In genomic region chr9:66304320-66305090, GRCm38 (mm10) we compare ENCODE assay signal across 9 mouse cellular contexts. TPM values are rescaled to one million over a fixed set of nuclear protein-coding genes. Genes with fewer than 3 reads are reported as not detected.
A peak's percentile ranks its signal among the peaks of the same experiment; 100 is the strongest.
DNase-seq lines count a peak whose midpoint lies in the region; ATAC-seq and TF ChIP-seq lines count a peak whose summit lies in the region.
"Had no signal": no experiment of that assay in that cellular context is flagged by ENCODE, and none has a peak within 500 bp of the region (broad histone marks: within the 10 kb centered on the region; RNA-seq: fewer than 3 reads in every experiment).

No protein-coding gene starts in this region.

- WGBS in embryonic facial prominence, embryonic 14.5 days: 86% methylated on average over 3 of the region's 3 CpGs
- WGBS in liver, embryonic 16.5 days (ENCODE audit: insufficient replicate concordance): 71% methylated on average over 3 of the region's 3 CpGs

- no peaks in the 10 kb centered on the region for H3K36me3 ChIP-seq in embryonic facial prominence, embryonic 14.5 days (ENCODE audit: control insufficient read depth, insufficient read depth, low read length)
- H3K36me3 ChIP-seq in liver, embryonic 16.5 days (ENCODE audit: control insufficient read depth, insufficient read depth): no peaks in the 10 kb centered on the region
- H3K36me3 ChIP-seq: neural tube, embryonic 12.5 days had no signal

- H3K9ac ChIP-seq in embryonic facial prominence, embryonic 14.5 days (ENCODE audit: low read depth, low read length): no peak overlapping the region
- no peak overlapping the region for H3K9ac ChIP-seq in liver, embryonic 16.5 days (ENCODE audit: low read depth, low read length)
- H3K9ac ChIP-seq: neural tube, embryonic 12.5 days had no signal

- H3K27ac ChIP-seq in gastrocnemius, adult 2 months: peak overlapping the region; percentile 85
- H3K27ac ChIP-seq in layer of hippocampus, adult 2 months: peak overlapping the region; percentile 94
- H3K27ac ChIP-seq in embryonic facial prominence, embryonic 14.5 days (replicated peaks; ENCODE audit: low read depth, low read length): no peak overlapping the region
- no peak overlapping the region for H3K27ac ChIP-seq in liver, embryonic 16.5 days (ENCODE audit: low read length)

- TF ChIP-seq CTCF in gastrocnemius, adult 2 months (IDR thresholded peaks at IDR 0.05): no peak
- no peak for TF ChIP-seq CTCF in layer of hippocampus, adult 2 months (conservative IDR thresholded peaks at IDR 0.05)

- H3K4me3 ChIP-seq in gastrocnemius, adult 2 months: peak overlapping the region; percentile 80
- H3K4me3 ChIP-seq in layer of hippocampus, adult 2 months: peak overlapping the region; percentile 60
- H3K4me3 ChIP-seq in embryonic facial prominence, embryonic 14.5 days (ENCODE audit: low read depth, low read length): peak overlapping the region; percentile 28; the same call in 1 of the 2 replicates
- no peak overlapping the region for H3K4me3 ChIP-seq in liver, embryonic 16.5 days (ENCODE audit: low read depth, low read length)
- H3K4me3 ChIP-seq: neural tube, embryonic 12.5 days had no signal

- no peaks in the 10 kb centered on the region for H3K9me3 ChIP-seq in embryonic facial prominence, embryonic 14.5 days (ENCODE audit: control insufficient read depth, low read length)
- H3K9me3 ChIP-seq in liver, embryonic 16.5 days (replicated peaks; ENCODE audit: control insufficient read depth, low read length): no peaks in the 10 kb centered on the region
- H3K9me3 ChIP-seq: neural tube, embryonic 12.5 days had no signal

- no peak for ATAC-seq in embryonic facial prominence, embryonic 14.5 days (ENCODE audit: low read depth)
- 0 out of 2 replicates have a peak, but pooled peaks have one; percentile 43 for ATAC-seq in liver, embryonic 16.5 days (ENCODE audit: low read depth)

- no peak for DNase-seq in gastrocnemius, adult 2 months
- no peak for DNase-seq in gastrocnemius, adult 8-10 months (ENCODE audit: low spot score in 2 of 2)
- no peak for DNase-seq in layer of hippocampus, adult 2 months (ENCODE audit: low spot score in 2 of 2)
- DNase-seq in layer of hippocampus, adult 9-11 months: no peak
- DNase-seq in embryonic facial prominence, embryonic 14.5 days (ENCODE audit: low spot score): no peak
- DNase-seq in adrenal gland, adult (ENCODE audit: inconsistent age in 2 of 2, low spot score in 1 of 2): no peak
- no peak for DNase-seq in ovary, adult 18-20 months (ENCODE audit: low spot score)

- intact Hi-C loops in gastrocnemius, adult 2 months (cut with DNase I): no loop called here

- no peaks in the 10 kb centered on the region for H3K27me3 ChIP-seq in embryonic facial prominence, embryonic 14.5 days (replicated peaks; ENCODE audit: control insufficient read depth, insufficient read depth, low read length)
- no peaks in the 10 kb centered on the region for H3K27me3 ChIP-seq in liver, embryonic 16.5 days (ENCODE audit: control insufficient read depth, insufficient read depth, low read depth, low read length)
- H3K27me3 ChIP-seq: neural tube, embryonic 12.5 days had no signal

- peak overlapping the region; percentile 49 for H3K4me2 ChIP-seq in embryonic facial prominence, embryonic 14.5 days (ENCODE audit: low read depth, low read length)
- H3K4me2 ChIP-seq in liver, embryonic 16.5 days (ENCODE audit: low read depth, low read length): peak overlapping the region; percentile 79

- H3K4me1 ChIP-seq in embryonic facial prominence, embryonic 14.5 days (ENCODE audit: control insufficient read depth, insufficient read depth, low read length): peaks cover 5% of the 10 kb centered on the region; the same call in 1 of the 2 replicates
- H3K4me1 ChIP-seq in liver, embryonic 16.5 days (ENCODE audit: control insufficient read depth, low read depth, low read length): peaks cover 14% of the 10 kb centered on the region

RNA-seq across cellular contexts. Expression of gene Herc1, which starts 45.7 kb away (rescaled TPM):
- 10 to 100 TPM; 33.7 to 38.4 TPM for total RNA-seq in gastrocnemius, adult 2 months (2021)
- total RNA-seq in gastrocnemius, adult 8-10 months (2022): 10 to 100 TPM; 31.0 to 42.2 (median 34.1) TPM
- total RNA-seq in layer of hippocampus, adult 2 months (2021): 100 to 1,000 TPM; 108 to 119 TPM
- 20.0 and 22.6 TPM in 2 replicates for polyA plus RNA-seq in embryonic facial prominence, embryonic 14.5 days (2014; fragmentation: Nextera tagmentation; extraction: Ambion mirVana)
- polyA plus RNA-seq in liver, embryonic 16.5 days (2015; fragmentation: Nextera tagmentation; extraction: Ambion mirVana): 29.2 and 30.6 TPM in 2 replicates

Comparison
In these comparisons a context has a peak if more than half of its experiments do, and no peak if none do; other contexts are left out.
1. H3K27ac ChIP-seq: peak in gastrocnemius, adult 2 months (single experiment) and layer of hippocampus, adult 2 months (single experiment); none in embryonic facial prominence, embryonic 14.5 days (single experiment) and liver, embryonic 16.5 days (single experiment).